Mouse (Mus musculus): ENCODE measurements around the gene Pmm1. TPM values are rescaled to one million over a fixed set of nuclear protein-coding genes. Genes with fewer than 3 reads are reported as not detected.
"Not testable (repeated sequence)": the region's sequence is repeated elsewhere in the genome, so short reads cannot be mapped to it uniquely, and the experiment has no call there.

The Pmm1 gene
- total and polyA plus RNA-seq, 2 experiments from 2014 or later = 142 to 164 TPM

DNA sequence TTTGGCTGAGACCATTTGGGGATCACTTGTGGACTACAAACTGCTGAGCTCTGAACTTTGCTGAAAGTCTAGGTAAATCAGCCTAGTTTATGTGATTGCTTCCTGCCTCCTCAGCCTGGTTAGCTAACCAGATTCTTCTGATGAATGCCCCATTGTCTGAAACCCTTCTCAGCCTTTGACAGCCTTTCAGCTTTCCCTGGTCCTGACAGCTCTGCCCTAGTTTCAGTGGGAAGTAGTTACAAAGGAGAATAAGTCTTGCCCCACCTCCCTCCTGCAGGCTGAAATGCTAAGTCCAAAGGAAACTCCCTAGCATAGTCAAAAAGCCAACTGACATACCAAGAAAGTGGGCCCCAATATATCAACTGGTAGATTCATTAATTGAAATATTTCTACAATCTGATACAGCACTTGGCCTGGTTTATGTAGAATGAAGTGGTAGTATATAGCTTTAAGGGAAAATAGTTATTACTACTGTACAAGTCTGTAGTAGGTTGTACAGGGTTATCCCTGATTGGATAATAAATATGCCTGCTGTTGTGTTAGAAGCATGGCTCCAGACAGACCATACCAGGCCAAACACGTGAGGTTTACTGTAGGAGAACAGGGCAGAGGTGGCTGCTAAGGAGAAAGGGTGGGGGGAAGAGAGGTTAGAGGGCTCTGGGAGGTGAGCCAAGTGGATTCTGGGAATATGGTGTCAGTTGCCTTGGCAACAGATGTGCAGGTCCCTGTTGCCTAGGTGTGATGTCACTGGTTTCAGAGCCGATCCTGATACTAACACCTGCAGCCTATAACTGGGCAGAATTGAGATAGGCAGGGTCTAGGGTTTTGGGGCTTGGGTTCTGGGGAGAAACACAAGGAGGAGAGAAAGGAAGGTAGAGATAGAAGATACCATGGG is 24.8 kb upstream of the Pmm1 start:
- peak overlapping the region; percentile 65; the same call in 1 of the 2 replicates for H3K27ac ChIP-seq
- no peak overlapping the region for H3K9ac ChIP-seq (replicated peaks; ENCODE audit: low read length)
- H3K27me3 ChIP-seq (ENCODE audit: insufficient read depth, low read length) = no peaks in the 10 kb centered on the region
- no peak for TF ChIP-seq CTCF (IDR thresholded peaks at IDR 0.05; ENCODE audit: low read depth)
- 45% methylated on average over 2 of the region's 2 CpGs for WGBS
- no peaks in the 10 kb centered on the region for H3K9me3 ChIP-seq (ENCODE audit: low read length)
- ATAC-seq = peak; percentile 71
- peak; percentile 44 for DNase-seq (ENCODE audit: low spot score)
- H3K4me3 ChIP-seq (ENCODE audit: low read length) = no peak overlapping the region
- no peak overlapping the region for H3K4me2 ChIP-seq (ENCODE audit: low read depth, low read length)
- no peaks in the 10 kb centered on the region for H3K4me1 ChIP-seq (ENCODE audit: insufficient read depth, low read length)
- no peaks in the 10 kb centered on the region for H3K36me3 ChIP-seq (ENCODE audit: insufficient read depth, low read length)

DNA sequence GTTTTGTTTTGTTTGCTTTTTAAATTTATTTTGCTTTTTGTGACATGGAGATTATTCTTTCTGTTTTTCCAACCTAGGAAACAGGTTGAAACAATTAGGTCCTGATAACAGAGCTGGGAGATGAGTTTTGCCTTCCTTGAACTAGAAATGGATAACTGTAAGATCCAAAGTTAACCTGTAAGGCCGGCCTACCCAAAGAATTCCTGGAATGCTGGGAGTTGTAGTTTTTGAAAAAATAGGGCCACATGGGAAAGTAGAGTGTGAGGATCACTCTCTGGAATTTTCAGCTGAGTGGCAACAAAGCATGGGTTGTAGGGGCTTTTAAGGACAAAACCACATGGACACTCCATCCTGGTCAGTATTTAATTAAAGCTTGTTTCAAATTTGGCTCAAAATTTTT is 21.4 kb upstream of the Pmm1 start:
- DNase-seq (ENCODE audit: low spot score) = no peak
- no peak for TF ChIP-seq CTCF (IDR thresholded peaks at IDR 0.05; ENCODE audit: low read depth)
- no peak overlapping the region for H3K9ac ChIP-seq (replicated peaks; ENCODE audit: low read length)
- no peaks in the 10 kb centered on the region for H3K36me3 ChIP-seq (ENCODE audit: insufficient read depth, low read length)
- no peaks in the 10 kb centered on the region for H3K27me3 ChIP-seq (ENCODE audit: insufficient read depth, low read length)
- H3K9me3 ChIP-seq (ENCODE audit: low read length) = no peaks in the 10 kb centered on the region
- WGBS = 61% methylated on average over 1 of the region's 1 CpGs
- no peak overlapping the region for H3K4me2 ChIP-seq (ENCODE audit: low read depth, low read length)
- no peak overlapping the region for H3K27ac ChIP-seq
- H3K4me3 ChIP-seq (ENCODE audit: low read length) = no peak overlapping the region
- ATAC-seq = no peak
- H3K4me1 ChIP-seq (ENCODE audit: insufficient read depth, low read length) = no peaks in the 10 kb centered on the region

DNA sequence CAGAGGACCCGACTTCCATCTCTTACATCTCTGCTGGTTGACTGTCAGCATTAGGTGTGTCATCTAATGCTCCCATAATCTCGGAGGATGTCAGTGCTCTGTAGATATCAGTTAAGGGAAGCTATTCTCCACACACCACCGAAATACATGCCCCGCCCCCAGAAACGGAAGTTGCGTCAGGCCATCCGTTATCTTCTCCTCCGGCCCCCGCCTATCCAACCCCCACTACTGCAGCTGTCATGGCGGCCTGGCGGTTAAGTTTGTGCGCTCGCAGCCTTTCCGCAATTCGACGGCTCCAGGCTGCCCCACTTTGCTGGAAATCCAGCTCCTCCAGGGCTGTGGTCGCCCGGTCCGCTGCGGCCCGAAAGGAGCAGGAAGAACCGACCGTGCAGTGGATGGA is 19.6 kb upstream of the Pmm1 start, which contains the start of gene 1700029P11Rik:
Gene 1700029P11Rik (plus strand): TSS at position 220 of the 400 bp plus-strand sequence.
- WGBS = 97% methylated on average over 23 of the region's 23 CpGs
- H3K4me1 ChIP-seq (ENCODE audit: insufficient read depth, low read length) = no peaks in the 10 kb centered on the region
- no peak within 1 kb of the TSS for H3K4me2 ChIP-seq (ENCODE audit: low read depth, low read length)
- no peak for TF ChIP-seq CTCF (IDR thresholded peaks at IDR 0.05; ENCODE audit: low read depth)
- H3K9me3 ChIP-seq (ENCODE audit: low read length) = no peaks in the 10 kb centered on the region
- ATAC-seq (no peak), DNase-seq (ENCODE audit: low spot score) (no peak)
- no peak within 1 kb of the TSS for H3K4me3 ChIP-seq (ENCODE audit: low read length)
- H3K36me3 ChIP-seq (ENCODE audit: insufficient read depth, low read length) = no peaks in the 10 kb centered on the region
- no peak within 1 kb of the TSS for H3K9ac ChIP-seq (replicated peaks; ENCODE audit: low read length)
- H3K27ac ChIP-seq = no peak within 1 kb of the TSS
- H3K27me3 ChIP-seq (ENCODE audit: insufficient read depth, low read length) = no peaks in the 10 kb centered on the region

DNA sequence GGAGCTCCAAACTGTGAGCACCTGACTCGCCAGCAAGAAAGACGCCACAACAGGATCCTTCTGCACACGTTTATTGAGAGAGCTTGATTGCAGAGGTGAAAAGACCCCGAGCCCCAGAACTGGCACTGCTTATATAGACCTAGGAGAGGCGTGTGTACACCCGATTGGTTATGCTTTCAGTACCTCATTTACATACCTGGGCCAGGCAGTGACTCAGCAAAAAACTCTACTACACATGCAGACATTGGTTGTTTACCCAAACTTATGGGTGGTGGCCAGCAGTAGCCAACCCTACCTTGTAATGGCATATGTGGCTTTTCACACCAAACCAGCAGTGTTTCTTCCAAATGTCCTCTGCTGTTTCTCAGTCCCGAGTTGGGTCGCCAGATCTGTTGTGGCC is 14.4 kb upstream of the Pmm1 start:
- ATAC-seq; H3K4me3 ChIP-seq (ENCODE audit: low read length); H3K4me2 ChIP-seq (ENCODE audit: low read depth, low read length); H3K9me3 ChIP-seq (ENCODE audit: low read length); H3K27ac ChIP-seq; H3K36me3 ChIP-seq (ENCODE audit: insufficient read depth, low read length); DNase-seq (ENCODE audit: low spot score); H3K4me1 ChIP-seq (ENCODE audit: insufficient read depth, low read length); H3K27me3 ChIP-seq (ENCODE audit: insufficient read depth, low read length); H3K9ac ChIP-seq (replicated peaks; ENCODE audit: low read length): not testable (repeated sequence)
- WGBS = 88% methylated on average over 8 of the region's 8 CpGs

DNA sequence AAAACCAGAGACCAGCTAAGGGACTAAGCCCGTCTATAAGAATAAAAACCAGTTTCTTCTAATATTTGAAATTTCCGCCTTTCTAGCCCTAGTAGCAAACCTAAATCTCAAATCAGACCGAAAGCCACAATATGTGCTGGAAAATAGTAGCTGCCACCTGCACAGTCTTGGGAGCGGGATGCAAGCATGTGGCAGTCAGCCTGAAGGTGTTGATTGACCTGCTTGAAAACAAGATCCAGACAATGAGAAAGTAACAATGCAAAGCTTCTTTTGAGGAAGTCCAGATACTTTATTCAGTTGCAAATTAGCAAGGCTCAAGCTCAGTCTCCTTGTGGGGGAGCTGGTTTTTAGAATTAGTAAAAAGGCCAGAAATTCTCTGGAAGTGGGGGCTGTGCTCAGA is 9.8 kb upstream of the Pmm1 start:
- H3K9me3 ChIP-seq (ENCODE audit: low read length); H3K4me2 ChIP-seq (ENCODE audit: low read depth, low read length); DNase-seq (ENCODE audit: low spot score); H3K27ac ChIP-seq; ATAC-seq; H3K27me3 ChIP-seq (ENCODE audit: insufficient read depth, low read length); H3K36me3 ChIP-seq (ENCODE audit: insufficient read depth, low read length); H3K4me3 ChIP-seq (ENCODE audit: low read length); H3K9ac ChIP-seq (replicated peaks; ENCODE audit: low read length); H3K4me1 ChIP-seq (ENCODE audit: insufficient read depth, low read length): not testable (repeated sequence)
- 88% methylated on average over 4 of the region's 4 CpGs for WGBS

DNA sequence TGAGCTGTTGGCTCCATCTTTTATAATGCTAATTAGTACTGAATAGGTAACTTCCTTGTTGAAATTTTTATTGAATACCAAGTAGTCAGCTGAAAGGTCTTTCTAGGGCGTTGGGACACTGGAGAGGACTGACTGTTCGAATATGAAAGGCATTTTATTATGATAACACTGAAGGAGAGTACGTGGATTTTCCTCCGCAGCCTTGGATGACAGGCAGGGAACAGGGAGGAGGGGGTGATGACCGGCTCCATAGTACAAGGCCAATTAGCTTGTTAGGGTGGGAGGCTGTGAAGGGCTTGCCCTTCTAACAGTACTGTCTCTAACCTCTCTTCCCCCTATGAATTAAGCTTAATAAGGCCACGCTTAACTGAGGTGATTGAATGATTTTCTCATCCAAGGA is 8.9 kb upstream of the Pmm1 start:
- H3K4me1 ChIP-seq (ENCODE audit: insufficient read depth, low read length); H3K36me3 ChIP-seq (ENCODE audit: insufficient read depth, low read length); H3K4me3 ChIP-seq (ENCODE audit: low read length); H3K4me2 ChIP-seq (ENCODE audit: low read depth, low read length); H3K27ac ChIP-seq; ATAC-seq; H3K9me3 ChIP-seq (ENCODE audit: low read length); DNase-seq (ENCODE audit: low spot score); H3K27me3 ChIP-seq (ENCODE audit: insufficient read depth, low read length); H3K9ac ChIP-seq (replicated peaks; ENCODE audit: low read length): not testable (repeated sequence)
- 66% methylated on average over 6 of the region's 6 CpGs for WGBS

DNA sequence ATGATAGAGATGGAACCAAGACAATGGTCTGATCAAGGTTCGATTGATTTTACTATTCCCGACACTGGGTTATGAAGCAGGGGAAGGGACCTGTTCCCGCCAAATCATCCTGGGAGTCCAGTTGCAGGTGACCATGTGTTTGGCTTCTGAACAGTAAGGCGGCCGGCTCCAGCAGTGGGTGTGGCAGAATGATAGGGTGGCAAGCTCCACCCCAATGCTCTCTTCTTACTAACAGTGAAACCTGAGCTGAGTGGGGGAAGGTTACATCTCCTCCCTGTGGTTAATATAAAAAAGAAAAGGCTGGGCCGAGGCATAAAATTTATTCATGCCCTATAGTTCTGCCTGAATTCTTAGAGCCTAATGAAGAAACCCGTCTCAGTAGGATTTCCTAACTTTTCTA is 8.4 kb upstream of the Pmm1 start:
- Histone ChIP-seq H3K27me3 (ENCODE audit: insufficient read depth, low read length) (no peaks in the 10 kb centered on the region), H3K4me1 (ENCODE audit: insufficient read depth, low read length) (no peaks in the 10 kb centered on the region), H3K9ac (replicated peaks; ENCODE audit: low read length) (no peak overlapping the region), H3K27ac (no peak overlapping the region), H3K36me3 (ENCODE audit: insufficient read depth, low read length) (no peaks in the 10 kb centered on the region), H3K4me3 (ENCODE audit: low read length) (no peak overlapping the region), H3K9me3 (ENCODE audit: low read length) (no peaks in the 10 kb centered on the region), H3K4me2 (ENCODE audit: low read depth, low read length) (no peak overlapping the region)
- WGBS = 76% methylated on average over 7 of the region's 7 CpGs
- ATAC-seq (no peak), DNase-seq (ENCODE audit: low spot score) (no peak)
- no peak for TF ChIP-seq CTCF (IDR thresholded peaks at IDR 0.05; ENCODE audit: low read depth)
